Mouse (Mus musculus) forebrain, embryonic 10.5 days (tissue): Measurements from ENCODE around the gene Rnf135. TPM values are rescaled to one million over a fixed set of nuclear protein-coding genes. Genes with fewer than 3 reads are reported as not detected.

Experiments used
- DNase-seq: peaks from one replicate; pipeline ENCODE4 v3.0.0-alpha.2; 2017; ENCODE audit warnings: low spot score; ENCODE audit errors: extremely low spot score
- H3K27ac ChIP-seq: fragments of 300-500 bp; sonication (generic); 2 replicates; pipeline ENCODE4 v1.5.1; 2016; ENCODE audit warnings: mild to moderate bottlenecking
- H3K27me3 ChIP-seq: fragments of 300-500 bp; sonication (generic); 2 replicates; pipeline ENCODE4 v1.6.1; 2016; ENCODE audit warnings: mild to moderate bottlenecking; ENCODE audit not compliant: poor library complexity, severe bottlenecking
- H3K36me3 ChIP-seq: fragments of 300-500 bp; sonication (generic); replicated peaks from 2 replicates; pipeline ENCODE4 v1.6.1; 2016; ENCODE audit warnings: mild to moderate bottlenecking, moderate library complexity
- H3K4me1 ChIP-seq: fragments of 300-500 bp; sonication (generic); 2 replicates; pipeline ENCODE4 v1.6.1; 2016
- H3K4me3 ChIP-seq: fragments of 300-500 bp; sonication (generic); 2 replicates; pipeline ENCODE4 v1.5.1; 2016; ENCODE audit warnings: mild to moderate bottlenecking, moderate library complexity
- H3K9me3 ChIP-seq: fragments of 300-500 bp; sonication (generic); 2 replicates; pipeline ENCODE4 v1.6.1; 2016; ENCODE audit warnings: mild to moderate bottlenecking, moderate library complexity
- WGBS: fragments of 180-500 bp; shearing (Covaris S2); methylation state at CpG from one replicate; pipeline ENCODE4 v1.1.7; 2016; 5-methylcytosine and 5-hydroxymethylcytosine counted together
- polyA plus RNA-seq: library from polyadenylated mRNA; unstranded; fragments of >200 nt; fragmentation: Nextera tagmentation; extraction: Ambion mirVana; gene quantifications from 2 replicates; pipeline ENCODE4 v1.2.1, GENCODE M21; 2016

Rnf135 gene
- polyA plus RNA-seq, 1 experiment from 2014 or later = 4.5 TPM

DNA sequence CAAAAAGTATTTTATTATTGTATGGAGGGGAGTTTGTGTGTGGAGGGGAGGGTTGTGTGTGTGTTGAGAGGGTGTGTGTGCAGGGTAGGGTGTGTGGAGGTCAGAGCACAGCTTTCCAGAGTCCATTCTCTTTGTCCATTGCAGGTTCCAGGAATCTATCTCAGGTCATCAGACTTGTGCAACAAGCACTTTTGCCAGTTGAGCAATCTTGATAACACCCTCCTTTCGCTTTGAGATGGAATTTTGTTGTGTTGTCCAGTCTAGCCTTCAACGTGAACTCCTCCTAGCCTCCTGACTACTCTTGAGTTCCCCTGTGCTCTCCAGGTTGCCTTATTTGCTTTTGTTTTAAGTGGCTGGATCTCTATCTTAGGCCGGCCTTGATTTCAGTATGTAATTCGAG is 6.6 kb downstream of the Rnf135 start:
- 83% methylated on average over 4 of the region's 4 CpGs for WGBS
- Histone ChIP-seq H3K36me3 (peaks cover 9% of the 10 kb centered on the region), H3K27me3 (no peaks in the 10 kb centered on the region), H3K4me3 (no peak overlapping the region), H3K9me3 (no peaks in the 10 kb centered on the region), H3K4me1 (no peaks in the 10 kb centered on the region), H3K27ac (no peak overlapping the region)
- no peak for DNase-seq

DNA sequence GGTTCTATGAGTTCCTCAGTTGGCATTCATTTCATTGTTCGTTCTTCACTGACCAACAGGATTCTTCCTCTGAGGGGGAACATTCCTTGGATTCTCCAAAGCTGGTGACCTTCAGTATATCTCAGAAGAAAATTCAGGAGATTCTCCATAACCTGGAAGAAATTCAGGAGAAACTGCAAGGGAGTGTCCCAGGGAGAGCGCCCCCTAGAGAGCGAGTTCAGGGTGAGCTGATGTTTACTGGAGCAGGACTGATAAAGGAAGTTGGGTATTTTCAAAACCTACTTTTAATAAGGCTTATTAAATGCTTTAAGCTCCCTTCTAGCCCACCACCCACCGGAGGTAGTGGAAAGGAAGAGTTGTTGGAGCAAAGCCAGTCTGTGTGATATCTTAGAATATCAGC is 10.2 kb downstream of the Rnf135 start:
- Histone ChIP-seq H3K9me3 (no peaks in the 10 kb centered on the region), H3K4me3 (no peak overlapping the region), H3K36me3 (peaks cover 9% of the 10 kb centered on the region), H3K27me3 (no peaks in the 10 kb centered on the region), H3K4me1 (no peaks in the 10 kb centered on the region), H3K27ac (no peak overlapping the region)
- 69% methylated on average over 4 of the region's 4 CpGs for WGBS
- DNase-seq = no peak

GRCm38 (mm10) chr11:80196351-80196750 is 12.7 kb downstream of the Rnf135 start:
- 93% methylated on average over 7 of the region's 7 CpGs for WGBS
- Histone ChIP-seq H3K4me3 (no peak overlapping the region), H3K9me3 (no peaks in the 10 kb centered on the region), H3K27ac (no peak overlapping the region), H3K4me1 (no peaks in the 10 kb centered on the region), H3K36me3 (peaks cover 9% of the 10 kb centered on the region), H3K27me3 (no peaks in the 10 kb centered on the region)
- no peak for DNase-seq

- no peak overlapping the region for H3K4me3 ChIP-seq
- peaks cover 5% of the 10 kb centered on the region for H3K36me3 ChIP-seq
- no peaks in the 10 kb centered on the region for H3K4me1 ChIP-seq
- DNase-seq = no peak
- 93% methylated on average over 3 of the region's 3 CpGs for WGBS
- no peaks in the 10 kb centered on the region for H3K9me3 ChIP-seq
- H3K27me3 ChIP-seq = no peaks in the 10 kb centered on the region
- no peak overlapping the region for H3K27ac ChIP-seq
Observed at GRCm38 (mm10) chr11:80199316-80199715, 15.7 kb downstream of the Rnf135 start.

GRCm38 (mm10) chr11:80199773-80200172 is 16.1 kb downstream of the Rnf135 start:
- DNase-seq = no peak
- no peaks in the 10 kb centered on the region for H3K4me1 ChIP-seq
- H3K36me3 ChIP-seq = peaks cover under 1% of the 10 kb centered on the region
- 98% methylated on average over 2 of the region's 2 CpGs for WGBS
- no peak overlapping the region for H3K27ac ChIP-seq
- H3K4me3 ChIP-seq = no peak overlapping the region
- H3K9me3 ChIP-seq = no peaks in the 10 kb centered on the region
- H3K27me3 ChIP-seq = no peaks in the 10 kb centered on the region

DNA sequence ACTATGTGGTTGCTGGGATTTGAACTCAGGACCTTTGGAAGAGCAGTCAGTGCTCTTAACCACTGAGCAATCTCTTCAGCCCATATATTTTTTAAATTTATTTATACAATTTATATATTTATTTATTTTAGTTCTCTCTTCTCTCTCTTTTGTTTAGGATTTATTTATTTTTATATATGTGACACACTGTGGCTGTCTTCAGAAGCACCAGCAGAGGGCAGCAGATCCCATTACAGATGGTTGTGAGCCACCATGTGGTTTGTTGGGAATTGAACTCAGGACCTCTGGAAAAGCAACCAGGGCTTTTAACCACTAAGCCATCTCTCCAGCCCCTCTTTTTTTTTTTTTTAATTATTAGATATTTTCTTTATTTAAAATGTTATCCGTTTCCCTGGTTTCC is 16.7 kb downstream of the Rnf135 start:
- H3K4me1 ChIP-seq = no peaks in the 10 kb centered on the region
- 68% methylated on average over 1 of the region's 1 CpGs for WGBS

GRCm38 (mm10) chr11:80202296-80202695 is 18.6 kb downstream of the Rnf135 start:
- H3K9me3 ChIP-seq = no peaks in the 10 kb centered on the region
- H3K27me3 ChIP-seq = no peaks in the 10 kb centered on the region
- no peaks in the 10 kb centered on the region for H3K4me1 ChIP-seq
- H3K4me3 ChIP-seq = no peak overlapping the region
- no peak overlapping the region for H3K27ac ChIP-seq
- H3K36me3 ChIP-seq = no peaks in the 10 kb centered on the region
- no peak for DNase-seq
- 83% methylated on average over 6 of the region's 6 CpGs for WGBS

More for the DNA sequence above, 16.7 kb downstream of the Rnf135 start:
- no peaks in the 10 kb centered on the region for H3K27me3 ChIP-seq
- H3K27ac ChIP-seq = no peak overlapping the region
- no peaks in the 10 kb centered on the region for H3K9me3 ChIP-seq
- no peaks in the 10 kb centered on the region for H3K36me3 ChIP-seq
- no peak overlapping the region for H3K4me3 ChIP-seq
- no peak for DNase-seq

GRCm38 (mm10) chr11:80204037-80204436 is 20.4 kb downstream of the Rnf135 start:
- no peak overlapping the region for H3K4me3 ChIP-seq
- H3K27ac ChIP-seq = no peak overlapping the region
- no peaks in the 10 kb centered on the region for H3K9me3 ChIP-seq
- WGBS = 82% methylated on average over 3 of the region's 3 CpGs
- no peaks in the 10 kb centered on the region for H3K27me3 ChIP-seq
- no peak for DNase-seq
- no peaks in the 10 kb centered on the region for H3K4me1 ChIP-seq
- H3K36me3 ChIP-seq = no peaks in the 10 kb centered on the region

GRCm38 (mm10) chr11:80204941-80205340 is 21.3 kb downstream of the Rnf135 start:
- Histone ChIP-seq H3K27ac (no peak overlapping the region), H3K4me3 (no peak overlapping the region), H3K9me3 (no peaks in the 10 kb centered on the region), H3K27me3 (no peaks in the 10 kb centered on the region), H3K4me1 (peaks cover 2% of the 10 kb centered on the region), H3K36me3 (no peaks in the 10 kb centered on the region)
- DNase-seq = no peak
- WGBS = 67% methylated on average over 5 of the region's 5 CpGs

DNA sequence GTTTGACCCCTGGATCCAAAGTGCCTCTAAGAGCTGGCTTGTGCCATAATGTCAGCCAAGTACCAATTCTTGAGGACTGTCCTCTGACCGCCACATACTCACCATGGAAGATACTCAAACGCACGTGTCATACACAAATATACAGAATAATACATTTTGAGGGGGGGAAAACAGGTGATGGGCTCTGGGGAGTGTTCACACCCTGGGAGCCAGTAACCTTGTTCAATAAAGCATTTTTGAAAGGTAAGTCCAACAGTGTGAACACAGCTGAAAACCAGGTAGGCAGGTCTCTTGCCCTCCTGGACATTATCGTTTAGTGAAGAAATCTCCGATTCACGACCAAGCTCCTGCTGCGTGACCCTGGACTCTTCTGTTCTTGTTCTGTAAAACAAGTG is 24.8 kb downstream of the Rnf135 start:
- no peak for DNase-seq
- WGBS = 36% methylated on average over 7 of the region's 7 CpGs
- H3K36me3 ChIP-seq = peaks cover 17% of the 10 kb centered on the region
- H3K9me3 ChIP-seq = no peaks in the 10 kb centered on the region
- H3K27ac ChIP-seq = no peak overlapping the region
- H3K27me3 ChIP-seq = no peaks in the 10 kb centered on the region
- peak overlapping the region; percentile 94 for H3K4me3 ChIP-seq
- H3K4me1 ChIP-seq = peaks cover 11% of the 10 kb centered on the region

- DNase-seq = peak; percentile 93
- peak within 1 kb of the TSS; percentile 94 for H3K27ac ChIP-seq
- H3K27me3 ChIP-seq = no peaks in the 10 kb centered on the region
- peak within 1 kb of the TSS; percentile 94 for H3K4me3 ChIP-seq
- under 1% methylated on average over 78 of the region's 78 CpGs for WGBS
- H3K9me3 ChIP-seq = no peaks in the 10 kb centered on the region
- peaks cover 23% of the 10 kb centered on the region for H3K36me3 ChIP-seq
- H3K4me1 ChIP-seq = peaks cover 11% of the 10 kb centered on the region
Observed at GRCm38 (mm10) chr11:80208860-80209800, 25.5 kb downstream of the Rnf135 start, which contains the start of gene Rhot1. TSS of gene Rhot1 (plus strand) at chr11:80209019.

- DNase-seq = no peak
- Histone ChIP-seq H3K27me3 (no peaks in the 10 kb centered on the region), H3K36me3 (peaks cover 34% of the 10 kb centered on the region), H3K4me3 (peak overlapping the region; percentile 94), H3K9me3 (no peaks in the 10 kb centered on the region), H3K4me1 (peaks cover 11% of the 10 kb centered on the region), H3K27ac (no peak overlapping the region)
- WGBS = 65% methylated on average over 6 of the region's 6 CpGs
Observed at GRCm38 (mm10) chr11:80210321-80210720, 26.7 kb downstream of the Rnf135 start.

DNA sequence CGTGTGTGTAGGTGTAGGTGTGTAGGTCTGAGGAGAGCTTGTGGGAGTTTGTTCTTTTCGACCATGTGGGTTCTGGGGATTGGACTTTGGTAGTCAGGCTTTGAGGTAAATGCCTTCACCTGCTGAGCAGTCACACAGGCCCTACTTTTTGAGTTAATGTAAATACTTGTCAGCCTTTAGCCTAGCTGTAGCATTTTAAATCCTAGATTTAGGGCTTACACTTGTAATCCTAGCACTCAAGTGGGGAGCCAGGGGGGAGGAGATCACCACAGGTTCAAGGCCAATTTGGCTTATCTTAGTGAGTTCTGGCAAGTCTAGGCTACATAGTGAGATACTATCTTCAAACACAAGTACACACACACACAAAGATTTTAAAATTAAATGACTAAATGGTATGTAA is 28.6 kb downstream of the Rnf135 start:
- H3K27ac ChIP-seq = no peak overlapping the region
- 99% methylated on average over 2 of the region's 2 CpGs for WGBS
- no peaks in the 10 kb centered on the region for H3K27me3 ChIP-seq
- peaks cover 44% of the 10 kb centered on the region for H3K36me3 ChIP-seq
- H3K4me1 ChIP-seq = peaks cover 11% of the 10 kb centered on the region
- DNase-seq = no peak
- H3K4me3 ChIP-seq = no peak overlapping the region
- no peaks in the 10 kb centered on the region for H3K9me3 ChIP-seq
